Mouse (Mus musculus) regulatory T cell (primary cell): Measurements from ENCODE around the gene Hist1h2aa.

Experiments
- in situ Hi-C: fragments of 300-600 bp; cut with MboI, MseI; formaldehyde crosslinking; loops from one replicate; pipeline ENCODE4 v1.15.1; 2025; ENCODE audit warnings: high pct_unique_total_duplicates

The Hist1h2aa gene

GRCm38 (mm10) chr13:23942861-23943260, 8.6 kb downstream of the Hist1h2aa start:
- in situ Hi-C loops, result no loop called here

GRCm38 (mm10) chr13:23946254-23946653, 12.0 kb downstream of the Hist1h2aa start:
- in situ Hi-C loops, result no loop called here

DNA sequence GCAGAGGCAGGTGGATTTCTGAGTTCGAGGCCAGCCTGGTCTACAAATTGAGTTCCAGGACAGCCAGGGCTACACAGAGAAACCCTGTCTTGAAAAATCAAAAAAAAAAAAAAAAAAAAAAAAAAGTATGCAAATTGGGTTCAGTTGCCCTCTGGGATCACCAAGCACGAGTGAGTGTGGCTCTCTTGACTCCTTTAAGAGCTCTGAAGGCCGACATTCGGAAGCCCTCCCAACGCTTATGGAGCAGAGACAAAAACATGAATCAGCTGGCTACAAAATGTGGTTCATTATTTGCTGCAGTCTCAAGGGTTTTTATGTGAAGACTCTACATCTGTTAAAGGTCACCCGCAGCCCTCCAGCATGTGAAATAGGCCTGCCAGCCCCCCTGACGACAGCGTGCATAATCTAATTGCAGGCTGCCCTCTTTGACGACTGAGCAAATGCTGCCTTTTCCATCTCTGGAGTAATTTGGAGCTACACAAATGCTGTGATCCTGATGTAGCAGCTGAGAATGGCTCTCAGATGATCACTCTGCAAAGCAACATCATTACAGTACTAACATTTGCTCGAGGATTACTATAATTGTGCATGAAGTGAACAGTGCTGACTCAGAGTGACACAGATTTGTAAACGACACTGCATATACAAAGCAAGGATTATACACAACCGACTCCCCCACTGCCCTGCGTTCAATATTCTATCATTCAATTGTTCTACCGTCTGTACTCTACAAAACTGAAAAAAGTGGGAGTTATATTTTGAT, 15.4 kb downstream of the Hist1h2aa start:
- in situ Hi-C loops, result no loop called here

DNA sequence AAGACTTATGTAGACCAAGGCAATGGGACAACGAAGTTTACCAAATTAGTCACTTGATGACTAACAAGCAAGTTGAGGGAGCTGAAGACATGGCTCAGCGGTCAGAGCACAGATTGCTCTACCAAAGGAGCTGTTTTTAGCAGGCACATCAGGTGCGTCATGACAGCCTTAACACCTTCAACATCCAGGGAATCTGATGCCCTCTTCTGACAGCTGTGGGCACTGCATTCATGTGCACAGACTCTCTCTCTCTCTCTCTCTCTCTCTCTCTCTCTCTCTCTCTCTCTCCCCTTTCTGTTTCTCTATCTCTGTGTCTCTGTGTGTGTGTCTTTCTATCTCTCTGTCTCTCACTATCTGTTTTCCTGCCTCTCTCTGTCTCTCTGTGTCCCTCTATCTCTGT, 16.7 kb downstream of the Hist1h2aa start:
- in situ Hi-C loops, result no loop called here

DNA sequence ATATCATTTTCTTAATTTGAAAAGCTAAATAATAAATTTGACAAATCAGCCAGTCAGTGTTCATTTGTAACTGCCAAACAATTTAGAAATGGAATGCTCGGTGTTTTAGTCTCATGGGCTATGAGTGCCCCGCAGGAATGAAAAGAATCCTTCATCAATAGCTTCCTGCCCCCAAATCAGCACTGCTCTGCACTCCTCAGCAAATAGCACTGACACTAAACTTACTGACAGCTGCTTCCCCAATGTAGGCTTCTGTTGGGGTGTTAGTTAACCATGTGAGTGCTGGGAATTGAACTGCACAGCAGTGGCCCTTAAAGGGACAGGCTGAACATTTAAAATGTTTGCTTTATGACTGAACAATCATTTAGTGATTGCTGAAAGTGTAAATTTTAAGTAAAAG, 25.5 kb downstream of the Hist1h2aa start:
- in situ Hi-C loops, result no loop called here

GRCm38 (mm10) chr13:23964909-23965308, 30.6 kb downstream of the Hist1h2aa start:
- in situ Hi-C loops, result no loop called here

DNA sequence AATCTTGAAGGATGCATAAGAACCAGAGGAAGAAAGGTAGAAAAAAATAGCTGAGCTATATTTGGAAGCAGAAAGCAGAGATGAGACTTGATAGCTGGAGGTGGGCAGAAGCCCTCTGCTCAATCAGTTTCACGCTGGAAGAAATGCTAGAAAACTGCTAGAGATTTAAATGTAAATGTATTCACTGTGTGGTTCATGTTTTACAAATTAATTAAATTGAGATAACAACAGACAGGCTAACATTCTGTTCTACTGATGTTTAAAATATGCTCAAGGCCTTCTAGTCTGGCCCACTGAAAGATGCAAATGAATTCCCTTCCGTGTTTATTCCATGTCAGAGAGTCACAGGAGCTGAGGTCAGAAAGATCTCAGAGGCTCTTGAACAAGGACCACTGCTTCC, 37.6 kb downstream of the Hist1h2aa start:
- in situ Hi-C loops, result no loop called here

GRCm38 (mm10) chr13:23972271-23972670, 38.0 kb downstream of the Hist1h2aa start:
- in situ Hi-C loops, result no loop called here
